Mouse (Mus musculus) MEL (cell line): ENCODE results near the gene Taar7d. TPM values are rescaled to one million over a fixed set of nuclear protein-coding genes. Genes with fewer than 3 reads are reported as not detected.

Experiments
- DNase-seq: peaks from one replicate; pipeline ENCODE4 v3.0.0; 2011; ENCODE audit warnings: low read depth, low spot score
- H3K27ac ChIP-seq: 2 replicates; pipeline ENCODE4 v1.5.1; 2012; ENCODE audit warnings: low read depth, mild to moderate bottlenecking, control low read depth, low read length, moderate library complexity; ENCODE audit not compliant: control insufficient read depth
- H3K27me3 ChIP-seq, 2 experiments: fragments of 150-350 bp in 1 of 2; sonication (generic) in 1 of 2; 2 replicates each; pipeline ENCODE4 v1.6.1; 2012; ENCODE audit warnings: low read length in 2 of 2, mild to moderate bottlenecking in 2 of 2, improper control_type of control experiment in 1 of 2, moderate library complexity in 1 of 2; ENCODE audit not compliant: insufficient read depth in 2 of 2, control insufficient read depth in 1 of 2
- H3K36me3 ChIP-seq, 2 experiments: 2 replicates each; pipeline ENCODE4 v1.6.1; 2012 to 2014; ENCODE audit warnings: low read length in 2 of 2, improper control_type of control experiment in 1 of 2, inconsistent platforms in 1 of 2, mild to moderate bottlenecking in 1 of 2; ENCODE audit not compliant: insufficient read depth in 2 of 2, control insufficient read depth in 1 of 2
- H3K4me1 ChIP-seq, 2 experiments: fragments of 150-350 bp in 1 of 2; sonication (generic) in 1 of 2; 2 replicates each; pipeline ENCODE4 v1.6.1; 2012; ENCODE audit warnings: low read length in 2 of 2, improper control_type of control experiment in 1 of 2, mild to moderate bottlenecking in 1 of 2; ENCODE audit not compliant: insufficient read depth in 2 of 2, control insufficient read depth in 1 of 2
- H3K4me3 ChIP-seq, 2 experiments: fragments of 150-350 bp in 1 of 2; sonication (generic) in 1 of 2; 2 replicates each; pipeline ENCODE4 v1.5.1; 2012; ENCODE audit warnings: low read depth in 2 of 2, low read length in 2 of 2, mild to moderate bottlenecking in 2 of 2, moderate library complexity in 2 of 2, control low read depth in 1 of 2, improper control_type of control experiment in 1 of 2; ENCODE audit not compliant: control insufficient read depth in 1 of 2, insufficient read depth in 1 of 2
- H3K79me2 ChIP-seq: 2 replicates; pipeline ENCODE4 v1.6.1; 2012; ENCODE audit warnings: mild to moderate bottlenecking, low read length, moderate library complexity; ENCODE audit not compliant: control insufficient read depth, poor library complexity, insufficient read depth
- H3K9ac ChIP-seq: 2 replicates; pipeline ENCODE4 v1.6.1; 2012; ENCODE audit warnings: low read depth, mild to moderate bottlenecking, control low read depth, low read length, moderate library complexity; ENCODE audit not compliant: control insufficient read depth, poor library complexity, severe bottlenecking
- H3K9me3 ChIP-seq: fragments of 150-350 bp; sonication (generic); replicated peaks from 2 replicates; pipeline ENCODE4 v1.6.1; 2012; ENCODE audit warnings: mild to moderate bottlenecking, low read length, improper control_type of control experiment, moderate library complexity; ENCODE audit not compliant: insufficient read depth
- BHLHE40 ChIP-seq: IDR thresholded peaks from 2 replicates; pipeline ENCODE4 v1.6.1; 2012; ENCODE audit warnings: low read depth, mild to moderate bottlenecking, inconsistent platforms, low read length, improper control_type of control experiment, borderline replicate concordance
- CHD1 ChIP-seq: IDR thresholded peaks from 2 replicates; pipeline ENCODE4 v1.6.1; 2012; ENCODE audit warnings: low read depth, mild to moderate bottlenecking, inconsistent platforms, low read length, improper control_type of control experiment
- CTCF ChIP-seq, 3 experiments: IDR thresholded peaks in 2 of 3; conservative IDR thresholded peaks in 1 of 3; 2 replicates each; pipeline ENCODE4 v1.5.1; 2011 to 2012; ENCODE audit warnings: low read length in 3 of 3, low read depth in 2 of 3, mild to moderate bottlenecking in 2 of 3, improper control_type of control experiment in 1 of 3, inconsistent platforms in 1 of 3, mixed read lengths in 1 of 3, moderate library complexity in 1 of 3; ENCODE audit not compliant: control insufficient read depth in 1 of 3, insufficient read depth in 1 of 3, poor library complexity in 1 of 3, severe bottlenecking in 1 of 3
- E2F4 ChIP-seq: IDR thresholded peaks from 2 replicates; pipeline ENCODE4 v1.6.1; 2011; ENCODE audit warnings: low read depth, low read length, improper control_type of control experiment, borderline replicate concordance
- EP300 ChIP-seq, 2 experiments: IDR thresholded peaks; 2 replicates each; pipeline ENCODE4 v1.6.1; 2011; ENCODE audit warnings: improper control_type of control experiment in 2 of 2, low read length in 2 of 2, low read depth in 1 of 2, mild to moderate bottlenecking in 1 of 2
- ETS1 ChIP-seq: IDR thresholded peaks from 2 replicates; pipeline ENCODE4 v1.6.1; 2012; ENCODE audit warnings: low read depth, mild to moderate bottlenecking, inconsistent platforms, low read length, improper control_type of control experiment, moderate library complexity
- GABPA ChIP-seq: IDR thresholded peaks from 2 replicates; pipeline ENCODE4 v1.6.1; 2012; ENCODE audit warnings: low read depth, mild to moderate bottlenecking, inconsistent platforms, low read length, improper control_type of control experiment, moderate library complexity
- GATA1 ChIP-seq: IDR thresholded peaks from 2 replicates; pipeline ENCODE4 v1.6.1; 2011; ENCODE audit warnings: low read depth, low read length, improper control_type of control experiment
- HCFC1 ChIP-seq: IDR thresholded peaks from 2 replicates; pipeline ENCODE4 v1.6.1; 2012; ENCODE audit warnings: low read depth, mild to moderate bottlenecking, inconsistent platforms, low read length, improper control_type of control experiment, moderate library complexity
- JUND ChIP-seq: IDR thresholded peaks from 2 replicates; pipeline ENCODE4 v1.6.1; 2011; ENCODE audit warnings: low read depth, mild to moderate bottlenecking, improper control_type of control experiment, low read length
- KAT2A ChIP-seq: conservative IDR thresholded peaks from 2 replicates; pipeline ENCODE4 v1.6.1; 2012; ENCODE audit warnings: low read depth, low read length, improper control_type of control experiment, inconsistent platforms
- MAFK ChIP-seq: IDR thresholded peaks from 2 replicates; pipeline ENCODE4 v1.6.1; 2011; ENCODE audit warnings: low read depth, mild to moderate bottlenecking, low read length, improper control_type of control experiment, borderline replicate concordance
- MEF2A ChIP-seq: IDR thresholded peaks from 2 replicates; pipeline ENCODE4 v1.6.1; 2014; ENCODE audit warnings: low read depth, mild to moderate bottlenecking, inconsistent platforms, low read length, improper control_type of control experiment; ENCODE audit not compliant: poor library complexity, insufficient replicate concordance, severe bottlenecking; ENCODE audit errors: extremely low read depth
- MXI1 ChIP-seq: IDR thresholded peaks from 2 replicates; pipeline ENCODE4 v1.6.1; 2011; ENCODE audit warnings: mild to moderate bottlenecking, low read depth, low read length, improper control_type of control experiment
- MYB ChIP-seq: IDR thresholded peaks from 2 replicates; pipeline ENCODE4 v1.6.1; 2011; ENCODE audit warnings: mild to moderate bottlenecking, low read depth, low read length, improper control_type of control experiment
- NELFE ChIP-seq: IDR thresholded peaks from 2 replicates; pipeline ENCODE4 v1.6.1; 2011; ENCODE audit warnings: low read depth, low read length, improper control_type of control experiment
- NRF1 ChIP-seq: IDR thresholded peaks from 2 replicates; pipeline ENCODE4 v1.6.1; 2014; ENCODE audit warnings: low read depth, mild to moderate bottlenecking, inconsistent platforms, low read length, improper control_type of control experiment, moderate library complexity; ENCODE audit not compliant: poor library complexity, insufficient read depth, severe bottlenecking
- POLR2AphosphoS2 ChIP-seq: IDR thresholded peaks from 2 replicates; pipeline ENCODE4 v1.6.1; 2011; ENCODE audit warnings: low read length, improper control_type of control experiment
- RCOR1 ChIP-seq: IDR thresholded peaks from 2 replicates; pipeline ENCODE4 v1.6.1; 2012; ENCODE audit warnings: low read depth, mild to moderate bottlenecking, inconsistent platforms, low read length, improper control_type of control experiment
- SIN3A ChIP-seq: IDR thresholded peaks from 2 replicates; pipeline ENCODE4 v1.6.1; 2012; ENCODE audit warnings: low read length, improper control_type of control experiment, inconsistent platforms
- SMC3 ChIP-seq: IDR thresholded peaks from 2 replicates; pipeline ENCODE4 v1.6.1; 2011; ENCODE audit warnings: low read depth, low read length, improper control_type of control experiment
- TAL1 ChIP-seq: IDR thresholded peaks from 2 replicates; pipeline ENCODE4 v1.6.1; 2012; ENCODE audit warnings: mild to moderate bottlenecking, inconsistent platforms, low read length, moderate library complexity, mixed read lengths
- TBP ChIP-seq: IDR thresholded peaks from 2 replicates; pipeline ENCODE4 v1.8.0; 2011; ENCODE audit warnings: low read depth, low read length, improper control_type of control experiment
- USF1 ChIP-seq: IDR thresholded peaks from 2 replicates; pipeline ENCODE4 v1.6.1; 2014; ENCODE audit warnings: low read depth, mild to moderate bottlenecking, inconsistent platforms, low read length, improper control_type of control experiment, moderate library complexity
- ZKSCAN1 ChIP-seq: IDR thresholded peaks from 2 replicates; pipeline ENCODE4 v1.6.1; 2012; ENCODE audit warnings: low read depth, mild to moderate bottlenecking, inconsistent platforms, low read length, improper control_type of control experiment, moderate library complexity
- ZNF384 ChIP-seq: IDR thresholded peaks from 2 replicates; pipeline ENCODE4 v1.6.1; 2012; ENCODE audit warnings: low read depth, mild to moderate bottlenecking, inconsistent platforms, low read length, improper control_type of control experiment
- polyA plus RNA-seq, 2 experiments: library from polyadenylated mRNA; stranded (reverse) in 1 of 2; unstranded in 1 of 2; fragments of >175 nt in 1 of 2; fragments of >200 nt in 1 of 2; gene quantifications; 2 replicates each; pipeline versions ENCODE4 v1.2.1 to v1.2.4; 2012; ENCODE audit warnings: low replicate concordance in 2 of 2, low read depth in 1 of 2; ENCODE audit not compliant: insufficient read length in 2 of 2, insufficient read depth in 1 of 2, missing spikeins in 1 of 2
- total RNA-seq: library from RNA; depleted of rRNA; stranded (reverse); fragments of 300-350 nt; gene quantifications from 2 replicates; pipeline ENCODE4 v1.2.3, GENCODE M21; 2012

Taar7d gene
- total and polyA plus RNA-seq, 3 experiments = not detected

- H3K27me3 ChIP-seq = no peaks in the 10 kb centered on the region; a peak in 1 of 4 replicates
- no peaks in the 10 kb centered on the region for H3K36me3 ChIP-seq
- H3K27ac ChIP-seq = no peak overlapping the region
- TF ChIP-seq CHD1 = no peak
- no peak for TF ChIP-seq KAT2A
- no peak for TF ChIP-seq SIN3A
- TF ChIP-seq RCOR1 = no peak
- no peak for TF ChIP-seq USF1
- TF ChIP-seq EP300 (IDR thresholded peaks at IDR 0.05; ENCODE audit: low read depth in 1 of 2, low read length in 2 of 2) = no peak
- TF ChIP-seq BHLHE40 = no peak
- no peak for TF ChIP-seq TAL1
- TF ChIP-seq GATA1 = no peak
- no peak for TF ChIP-seq JUND
- TF ChIP-seq POLR2AphosphoS2 = no peak
- TF ChIP-seq E2F4 = no peak
- TF ChIP-seq ETS1 = no peak
- DNase-seq = no peak
- H3K4me3 ChIP-seq = no peak overlapping the region
- H3K79me2 ChIP-seq = no peaks in the 10 kb centered on the region
- no peaks in the 10 kb centered on the region for H3K9me3 ChIP-seq
- H3K4me1 ChIP-seq = no peaks in the 10 kb centered on the region
- H3K9ac ChIP-seq = no peak overlapping the region
Observed at GRCm38 (mm10) chr10:23986419-23986818, 40.6 kb upstream of the Taar7d start.

- no peaks in the 10 kb centered on the region for H3K4me1 ChIP-seq
- H3K4me3 ChIP-seq = no peak within 1 kb of the TSS
- DNase-seq = no peak
- H3K36me3 ChIP-seq = no peaks in the 10 kb centered on the region
- H3K27me3 ChIP-seq = no peaks in the 10 kb centered on the region
- no peaks in the 10 kb centered on the region for H3K9me3 ChIP-seq
- no peaks in the 10 kb centered on the region for H3K79me2 ChIP-seq
- no peak within 1 kb of the TSS for H3K9ac ChIP-seq
- TF ChIP-seq MXI1 (no peak), GABPA (no peak), USF1 (no peak), E2F4 (no peak)
- no peak within 1 kb of the TSS for H3K27ac ChIP-seq
Observed at GRCm38 (mm10) chr10:23993381-23993780, 33.6 kb upstream of the Taar7d start, which contains the start of gene Taar7a. TSS of gene Taar7a (minus strand) at chr10:23993481.

- no peak for DNase-seq
- Histone ChIP-seq H3K4me3 (no peak within 1 kb of the TSS), H3K4me1 (no peaks in the 10 kb centered on the region), H3K36me3 (no peaks in the 10 kb centered on the region), H3K27me3 (no peaks in the 10 kb centered on the region; a peak in 1 of 4 replicates), H3K9ac (no peak within 1 kb of the TSS), H3K9me3 (no peaks in the 10 kb centered on the region), H3K79me2 (no peaks in the 10 kb centered on the region), H3K27ac (no peak within 1 kb of the TSS)
- TF ChIP-seq BHLHE40 (no peak), EP300 (IDR thresholded peaks at IDR 0.05; ENCODE audit: low read depth in 1 of 2, low read length in 2 of 2) (no peak), ZNF384 (no peak), GATA1 (no peak), ZKSCAN1 (no peak), TBP (no peak), MAFK (no peak), MYB (no peak), HCFC1 (no peak), POLR2AphosphoS2 (no peak), MEF2A (no peak), NRF1 (no peak), CTCF (IDR thresholded peaks at IDR 0.05 in 2 of 3, conservative IDR thresholded peaks at IDR 0.05 in 1 of 3; ENCODE audit: control insufficient read depth in 1 of 3, insufficient read depth in 1 of 3, low read depth in 2 of 3, low read length in 3 of 3, poor library complexity in 1 of 3, severe bottlenecking in 1 of 3) (no peak), GABPA (no peak), NELFE (no peak), SMC3 (no peak)
Observed at GRCm38 (mm10) chr10:23999639-24000038, 27.4 kb upstream of the Taar7d start, which contains the start of gene Taar7b. TSS of gene Taar7b (plus strand) at chr10:23999939.
